Mouse (Mus musculus): ENCODE measurements at regions not wholly inside any gene's neighbourhood (a gene's known extent, or its start where the extent isn't known, plus 50 kb on each side); places are given as distances from the start of the nearest gene placed in this dataset.

GRCm38 (mm10) chr1:69291329-69291728, 183.5 kb upstream of the Erbb4 start:
- WGBS = 88% methylated on average over 7 of the region's 7 CpGs

DNA sequence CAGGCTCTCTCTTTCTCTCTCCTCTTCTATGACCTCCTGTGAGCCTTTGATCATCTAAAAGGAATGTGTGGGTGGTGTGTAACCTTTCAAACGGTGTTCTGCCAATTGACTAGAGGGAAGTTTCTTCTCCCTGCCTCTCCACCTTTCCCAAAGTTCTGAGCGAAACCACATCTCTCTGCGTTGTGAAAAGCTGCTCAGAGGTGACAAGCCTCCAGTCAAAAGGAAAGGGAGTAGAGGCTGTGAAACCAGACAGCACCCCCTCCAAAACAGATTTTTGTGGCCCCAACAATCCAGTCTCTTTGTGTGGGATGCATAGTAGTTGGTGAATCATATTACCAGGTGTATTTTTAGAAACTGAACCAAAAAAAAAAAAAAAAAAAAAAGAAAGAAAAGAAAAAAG, 178.5 kb upstream of the Erbb4 start:
- no peaks in the 10 kb centered on the region for H3K27me3 ChIP-seq (replicated peaks)
- 45% methylated on average over 3 of the region's 3 CpGs for WGBS
- H3K9ac ChIP-seq (replicated peaks) = no peak overlapping the region
- no peak overlapping the region for H3K4me3 ChIP-seq (replicated peaks)
- H3K36me3 ChIP-seq = no peaks in the 10 kb centered on the region
- H3K4me2 ChIP-seq = no peak overlapping the region
- H3K9me3 ChIP-seq (replicated peaks) = no peaks in the 10 kb centered on the region
- ATAC-seq (ENCODE audit: low FRiP score) = no peak
- no peaks in the 10 kb centered on the region for H3K4me1 ChIP-seq
- no peak overlapping the region for H3K27ac ChIP-seq (replicated peaks)

More at GRCm38 (mm10) chr1:69291329-69291728, 183.5 kb upstream of the Erbb4 start:
- no peaks in the 10 kb centered on the region for H3K27me3 ChIP-seq (replicated peaks)
- H3K27ac ChIP-seq (replicated peaks) = no peak overlapping the region
- H3K4me2 ChIP-seq = no peak overlapping the region
- H3K9me3 ChIP-seq (replicated peaks) = no peaks in the 10 kb centered on the region
- no peak for ATAC-seq (ENCODE audit: low FRiP score)
- no peaks in the 10 kb centered on the region for H3K4me1 ChIP-seq
- H3K4me3 ChIP-seq (replicated peaks) = no peak overlapping the region
- H3K9ac ChIP-seq (replicated peaks) = no peak overlapping the region
- no peaks in the 10 kb centered on the region for H3K36me3 ChIP-seq

GRCm38 (mm10) chr1:69277428-69277827, 169.6 kb upstream of the Erbb4 start:
- Histone ChIP-seq H3K4me2 (no peak overlapping the region), H3K4me3 (replicated peaks) (no peak overlapping the region), H3K9me3 (replicated peaks) (no peaks in the 10 kb centered on the region), H3K27me3 (replicated peaks) (no peaks in the 10 kb centered on the region), H3K4me1 (no peaks in the 10 kb centered on the region), H3K9ac (replicated peaks) (no peak overlapping the region), H3K36me3 (no peaks in the 10 kb centered on the region), H3K27ac (replicated peaks) (no peak overlapping the region)
- WGBS = 90% methylated on average over 4 of the region's 4 CpGs
- ATAC-seq (ENCODE audit: low FRiP score) = no peak

- H3K9ac ChIP-seq (replicated peaks) = no peak overlapping the region
- no peak overlapping the region for H3K4me2 ChIP-seq
- H3K4me1 ChIP-seq = no peaks in the 10 kb centered on the region
- WGBS = 85% methylated on average over 5 of the region's 5 CpGs
- ATAC-seq (ENCODE audit: low FRiP score) = no peak
- no peaks in the 10 kb centered on the region for H3K36me3 ChIP-seq
- H3K9me3 ChIP-seq (replicated peaks) = no peaks in the 10 kb centered on the region
- H3K27me3 ChIP-seq (replicated peaks) = no peaks in the 10 kb centered on the region
- no peak overlapping the region for H3K27ac ChIP-seq (replicated peaks)
- no peak overlapping the region for H3K4me3 ChIP-seq (replicated peaks)
Measured at GRCm38 (mm10) chr1:69247691-69248090, 139.8 kb upstream of the Erbb4 start.

DNA sequence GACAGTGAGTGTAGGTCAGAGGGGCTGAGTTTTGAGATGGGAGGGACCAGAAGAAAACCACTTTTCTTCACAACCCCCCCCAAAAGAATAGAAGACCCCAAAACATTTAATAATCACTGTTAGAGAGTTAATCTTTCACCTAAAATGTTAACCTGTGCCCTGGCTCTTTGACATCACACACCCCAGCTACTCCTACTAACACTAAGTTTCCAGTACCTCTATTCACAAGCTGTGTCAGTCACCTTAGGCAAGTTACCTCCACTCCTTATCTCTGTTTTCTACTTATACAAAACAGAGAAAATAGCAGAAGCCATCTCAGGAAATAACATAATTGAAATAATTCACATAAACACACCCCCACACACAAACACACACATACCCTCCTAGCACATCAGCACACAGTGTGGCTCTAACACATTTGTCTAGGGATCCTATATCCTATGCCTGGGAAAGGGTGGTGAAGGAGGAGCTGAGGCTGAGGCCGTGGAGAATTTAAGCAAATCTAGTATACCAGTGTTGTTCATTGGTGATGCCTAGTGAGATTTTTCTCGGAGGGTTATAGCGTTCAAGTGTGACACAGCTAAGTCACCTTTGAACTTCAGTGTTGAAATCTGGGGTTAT, 134.5 kb upstream of the Erbb4 start:
- 95% methylated on average over 3 of the region's 3 CpGs for WGBS
- Histone ChIP-seq H3K27me3 (replicated peaks) (no peaks in the 10 kb centered on the region), H3K4me3 (replicated peaks) (peak overlapping the region; percentile 37), H3K4me1 (peaks cover 3% of the 10 kb centered on the region), H3K9ac (replicated peaks) (peak overlapping the region; percentile 44), H3K4me2 (peak overlapping the region; percentile 62), H3K36me3 (no peaks in the 10 kb centered on the region), H3K9me3 (replicated peaks) (no peaks in the 10 kb centered on the region), H3K27ac (replicated peaks) (peak overlapping the region; percentile 52; the same call in 1 of the 2 replicates)
- no peak for ATAC-seq (ENCODE audit: low FRiP score)

GRCm38 (mm10) chr1:69241502-69242214, 133.8 kb upstream of the Erbb4 start:
- Histone ChIP-seq H3K4me3 (replicated peaks) (peak overlapping the region; percentile 37), H3K27ac (replicated peaks) (peak overlapping the region; percentile 52; the same call in 1 of the 2 replicates), H3K27me3 (replicated peaks) (no peaks in the 10 kb centered on the region), H3K4me1 (peaks cover 3% of the 10 kb centered on the region), H3K36me3 (no peaks in the 10 kb centered on the region), H3K9ac (replicated peaks) (peak overlapping the region; percentile 44), H3K9me3 (replicated peaks) (no peaks in the 10 kb centered on the region), H3K4me2 (peak overlapping the region; percentile 62)
- 13% methylated on average over 11 of the region's 11 CpGs for WGBS
- peak; percentile 85 for ATAC-seq (ENCODE audit: low FRiP score)

DNA sequence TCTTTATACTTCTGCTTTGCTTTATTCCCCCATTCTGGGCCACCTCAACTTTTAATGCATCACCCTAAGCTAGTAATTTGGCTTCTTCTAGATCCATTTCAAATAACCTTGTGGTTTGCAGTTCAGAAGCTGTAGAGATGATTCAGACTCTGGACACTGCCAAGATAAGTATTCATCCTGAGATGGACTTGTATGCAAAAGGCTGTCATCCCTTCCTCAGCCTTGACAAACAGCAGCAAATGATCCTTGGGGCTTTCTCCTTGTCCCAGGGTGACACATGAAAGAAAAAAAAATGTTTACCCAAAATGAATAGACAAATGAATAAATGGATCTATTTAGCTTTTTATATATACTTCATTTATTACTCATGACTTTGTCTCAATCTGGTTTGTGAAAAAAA, 120.0 kb upstream of the Erbb4 start:
- Histone ChIP-seq H3K4me1 (no peaks in the 10 kb centered on the region), H3K27ac (replicated peaks) (no peak overlapping the region), H3K4me3 (replicated peaks) (no peak overlapping the region), H3K36me3 (no peaks in the 10 kb centered on the region), H3K27me3 (replicated peaks) (no peaks in the 10 kb centered on the region), H3K9ac (replicated peaks) (no peak overlapping the region), H3K4me2 (no peak overlapping the region), H3K9me3 (replicated peaks) (no peaks in the 10 kb centered on the region)
- no peak for ATAC-seq (ENCODE audit: low FRiP score)

DNA sequence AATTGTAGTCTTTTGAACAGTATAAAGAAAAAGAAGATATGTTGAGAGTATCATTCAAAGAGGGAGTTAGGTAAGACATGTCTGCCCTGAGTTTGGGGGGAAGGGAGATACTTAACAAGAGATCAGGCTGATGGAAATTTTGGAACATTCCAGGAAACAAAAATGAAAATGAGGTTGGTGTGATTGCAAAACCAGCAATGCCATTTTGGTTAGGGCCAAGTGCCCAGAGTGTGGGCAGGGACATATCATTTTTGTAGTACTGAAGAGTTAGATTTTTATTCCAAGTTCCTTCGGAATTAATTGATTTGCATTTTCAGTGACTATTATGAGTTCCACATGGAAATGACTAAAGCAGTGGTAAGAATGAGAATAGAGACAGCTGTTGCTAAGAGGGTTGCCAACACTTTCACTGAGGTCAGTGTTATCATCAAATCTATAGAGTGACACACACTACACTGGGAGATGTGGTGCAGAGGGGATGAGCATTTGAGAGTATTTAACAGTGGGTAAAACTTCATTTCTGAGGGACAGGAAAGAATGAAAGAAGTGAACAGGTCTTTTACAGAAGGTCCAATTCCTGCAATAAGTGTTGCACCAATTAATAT, 105.1 kb upstream of the Erbb4 start:
- H3K9me3 ChIP-seq (replicated peaks) = no peaks in the 10 kb centered on the region
- no peak overlapping the region for H3K4me2 ChIP-seq
- H3K9ac ChIP-seq (replicated peaks) = no peak overlapping the region
- no peaks in the 10 kb centered on the region for H3K36me3 ChIP-seq
- ATAC-seq (ENCODE audit: low FRiP score) = no peak
- H3K27me3 ChIP-seq (replicated peaks) = no peaks in the 10 kb centered on the region
- WGBS = 89% methylated on average over 1 of the region's 1 CpGs
- no peaks in the 10 kb centered on the region for H3K4me1 ChIP-seq
- no peak overlapping the region for H3K27ac ChIP-seq (replicated peaks)
- no peak overlapping the region for H3K4me3 ChIP-seq (replicated peaks)

DNA sequence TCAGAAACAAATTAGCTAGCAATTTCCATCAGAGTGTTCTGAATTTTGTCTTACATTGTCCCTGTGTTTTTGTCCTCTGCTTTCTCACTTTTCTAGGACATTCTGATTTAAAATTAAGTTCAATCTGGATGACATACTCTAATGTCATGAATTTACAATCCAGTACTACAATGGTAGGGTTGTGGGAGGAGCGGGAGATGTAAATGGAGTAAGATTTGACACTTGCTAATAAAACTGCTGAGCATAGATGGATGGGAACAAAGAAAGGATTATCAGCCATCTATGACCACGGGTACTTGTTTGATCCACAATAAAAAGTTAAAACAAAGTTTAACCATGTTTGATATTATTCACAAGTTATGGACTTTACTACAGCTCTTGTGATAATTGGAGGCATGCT, 94.9 kb upstream of the Erbb4 start:
- H3K27ac ChIP-seq (replicated peaks) = no peak overlapping the region
- H3K9me3 ChIP-seq (replicated peaks) = no peaks in the 10 kb centered on the region
- no peak overlapping the region for H3K4me2 ChIP-seq
- no peaks in the 10 kb centered on the region for H3K4me1 ChIP-seq
- no peaks in the 10 kb centered on the region for H3K27me3 ChIP-seq (replicated peaks)
- WGBS = 66% methylated on average over 2 of the region's 2 CpGs
- H3K9ac ChIP-seq (replicated peaks) = no peak overlapping the region
- no peak for ATAC-seq (ENCODE audit: low FRiP score)
- no peak overlapping the region for H3K4me3 ChIP-seq (replicated peaks)
- no peaks in the 10 kb centered on the region for H3K36me3 ChIP-seq

GRCm38 (mm10) chr1:69165202-69165601, 57.3 kb upstream of the Erbb4 start:
- Histone ChIP-seq H3K9ac (replicated peaks) (no peak overlapping the region), H3K27me3 (replicated peaks) (no peaks in the 10 kb centered on the region), H3K4me2 (no peak overlapping the region), H3K4me1 (no peaks in the 10 kb centered on the region), H3K36me3 (no peaks in the 10 kb centered on the region), H3K9me3 (replicated peaks) (no peaks in the 10 kb centered on the region), H3K27ac (replicated peaks) (no peak overlapping the region), H3K4me3 (replicated peaks) (no peak overlapping the region)
- ATAC-seq (ENCODE audit: low FRiP score) = no peak
- WGBS = 64% methylated on average over 5 of the region's 5 CpGs

All from neural tube, embryonic 15.5 days (tissue).